Mouse (Mus musculus): ENCODE measurements at regions not wholly inside any gene's neighbourhood (a gene's known extent, or its start where the extent isn't known, plus 50 kb on each side); places are given as distances from the start of the nearest gene placed in this dataset.

- no peaks in the 10 kb centered on the region for H3K9me3 ChIP-seq (replicated peaks; ENCODE audit: low read length)
- TF ChIP-seq TBP (conservative IDR thresholded peaks at IDR 0.05; ENCODE audit: low read depth, low read length): no peak
- no peak for TF ChIP-seq JUND (conservative IDR thresholded peaks at IDR 0.05; ENCODE audit: low read depth, low read length)
- TF ChIP-seq CTCF (conservative IDR thresholded peaks at IDR 0.05 in 1 of 2, IDR thresholded peaks at IDR 0.05 in 1 of 2; ENCODE audit: low read depth in 2 of 2, low read length in 2 of 2): no peak
- no peak overlapping the region for H3K4me2 ChIP-seq (ENCODE audit: insufficient read depth, low read depth, poor library complexity, severe bottlenecking)
- H3K4me1 ChIP-seq (ENCODE audit: control insufficient read depth in 1 of 2, insufficient read depth in 2 of 2): peaks cover 2 to 5% of the 10 kb centered on the region in 2 experiments; a peak in 3 of 4 replicates
- DNase-seq (ENCODE audit: extremely low read depth): no peak
- H3K9ac ChIP-seq (ENCODE audit: insufficient read depth, low read depth): no peak overlapping the region
- dilution Hi-C loops (cut with MboI; ENCODE audit: extremely low pct_ligation_motif_present, extremely low pct_unique_long_range_greater_than_20kb, low sequenced_read_pairs) (no loop called here), in situ Hi-C loops (cut with MboI; ENCODE audit: low pct_ligation_motif_present, low pct_unique_long_range_greater_than_20kb, low sequenced_read_pairs) (no loop called here)
- H3K4me3 ChIP-seq (replicated peaks in 1 of 3; ENCODE audit: low read depth in 2 of 3, low read length in 2 of 3, poor library complexity in 1 of 3): no peak overlapping the region
- H3K36me3 ChIP-seq (replicated peaks in 1 of 2; ENCODE audit: control insufficient read depth in 1 of 2, insufficient read depth in 1 of 2, low read length in 1 of 2): no peaks in the 10 kb centered on the region
- peaks cover 21% of the 10 kb centered on the region for H3K27me3 ChIP-seq (replicated peaks)
- no peak overlapping the region for H3K27ac ChIP-seq (ENCODE audit: insufficient read depth, low read depth)
- no peaks in the 10 kb centered on the region for H3K79me2 ChIP-seq (replicated peaks; ENCODE audit: control insufficient read depth, extremely low read depth, insufficient read depth, poor library complexity, severe bottlenecking)
Measured at GRCm38 (mm10) chr4:110046270-110046651, 68.4 kb downstream of the Dmrta2 start.

DNA sequence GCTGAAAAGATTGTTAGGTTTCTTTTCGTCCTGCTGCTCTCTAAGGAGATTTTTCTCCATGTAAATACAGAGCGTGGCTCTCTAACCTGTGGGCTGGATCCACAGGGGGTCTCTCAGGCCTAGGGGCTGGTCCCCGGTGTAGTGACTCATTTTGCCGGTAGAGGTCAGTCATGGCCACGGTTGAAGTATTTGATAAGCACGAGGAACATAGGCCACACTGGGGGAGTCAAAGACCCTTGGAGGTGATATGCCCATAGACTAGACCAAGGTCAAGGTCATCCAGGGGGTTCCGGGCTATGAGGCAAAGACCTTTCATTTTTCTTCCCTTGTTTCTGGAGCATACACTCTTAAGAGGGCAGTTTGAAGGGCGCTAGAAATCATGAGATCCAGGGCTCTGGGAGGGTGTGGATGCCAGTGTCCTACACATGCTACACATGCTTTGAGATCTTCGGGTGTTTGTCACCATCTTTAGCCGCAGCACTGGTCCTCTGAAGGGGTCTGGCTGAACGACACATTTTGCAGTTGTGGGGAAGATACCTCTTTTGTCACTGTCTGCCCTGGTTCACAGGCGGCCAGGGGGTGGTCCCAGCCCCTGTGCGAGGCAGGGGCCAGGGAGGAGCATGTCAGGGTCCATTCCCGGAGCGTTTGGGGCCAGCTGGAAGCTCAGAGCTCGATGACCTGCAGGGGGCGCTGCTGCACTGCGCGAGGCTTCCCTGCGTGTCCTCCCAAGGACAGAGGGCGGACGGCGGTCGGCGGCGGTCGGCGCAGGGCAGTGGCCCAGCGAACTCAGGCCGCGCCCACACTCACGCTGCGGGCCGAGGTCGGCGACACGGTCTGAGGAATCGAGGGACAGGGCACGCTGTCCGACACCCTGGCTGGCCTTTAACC lies 72.8 kb downstream of the Dmrta2 start:
- H3K27me3 ChIP-seq (replicated peaks): peaks cover 27% of the 10 kb centered on the region
- H3K9ac ChIP-seq (ENCODE audit: insufficient read depth, low read depth): no peak overlapping the region
- H3K4me3 ChIP-seq (replicated peaks in 1 of 3; ENCODE audit: low read depth in 2 of 3, low read length in 2 of 3, poor library complexity in 1 of 3): peak overlapping the region in 1 of 3 experiments; percentile 52
- H3K79me2 ChIP-seq (replicated peaks; ENCODE audit: control insufficient read depth, extremely low read depth, insufficient read depth, poor library complexity, severe bottlenecking): no peaks in the 10 kb centered on the region
- peak overlapping the region; percentile 12 for H3K4me2 ChIP-seq (ENCODE audit: insufficient read depth, low read depth, poor library complexity, severe bottlenecking)
- peaks cover 2 to 5% of the 10 kb centered on the region in 2 experiments; a peak in 3 of 4 replicates for H3K4me1 ChIP-seq (ENCODE audit: control insufficient read depth in 1 of 2, insufficient read depth in 2 of 2)
- H3K9me3 ChIP-seq (replicated peaks; ENCODE audit: low read length): no peaks in the 10 kb centered on the region
- dilution Hi-C loops (cut with MboI; ENCODE audit: extremely low pct_ligation_motif_present, extremely low pct_unique_long_range_greater_than_20kb, low sequenced_read_pairs): no loop called here
- in situ Hi-C loops (cut with MboI; ENCODE audit: low pct_ligation_motif_present, low pct_unique_long_range_greater_than_20kb, low sequenced_read_pairs): no loop called here
- H3K36me3 ChIP-seq (replicated peaks in 1 of 2; ENCODE audit: control insufficient read depth in 1 of 2, insufficient read depth in 1 of 2, low read length in 1 of 2): no peaks in the 10 kb centered on the region
- TF ChIP-seq BHLHE40 (IDR thresholded peaks at IDR 0.05; ENCODE audit: low read depth, low read length) (no peak), TCF12 (IDR thresholded peaks at IDR 0.05; ENCODE audit: low read depth, low read length) (no peak), ELF1 (IDR thresholded peaks at IDR 0.05; ENCODE audit: low read depth, low read length) (no peak), ETS1 (conservative IDR thresholded peaks at IDR 0.05; ENCODE audit: low read depth, low read length) (no peak), RAD21 (IDR thresholded peaks at IDR 0.05; ENCODE audit: low read depth, low read length) (peak; percentile 72), CHD1 (IDR thresholded peaks at IDR 0.05; ENCODE audit: low read depth, low read length) (no peak), UBTF (IDR thresholded peaks at IDR 0.05; ENCODE audit: low read depth, low read length) (no peak), TBP (conservative IDR thresholded peaks at IDR 0.05; ENCODE audit: low read depth, low read length) (no peak), CTCF (conservative IDR thresholded peaks at IDR 0.05 in 1 of 2, IDR thresholded peaks at IDR 0.05 in 1 of 2; ENCODE audit: low read depth in 2 of 2, low read length in 2 of 2) (peak; percentile 34 to 76), MXI1 (IDR thresholded peaks at IDR 0.05; ENCODE audit: low read depth, low read length) (no peak), MAZ (IDR thresholded peaks at IDR 0.05; ENCODE audit: low read depth, low read length) (no peak), JUND (conservative IDR thresholded peaks at IDR 0.05; ENCODE audit: low read depth, low read length) (no peak), CHD2 (IDR thresholded peaks at IDR 0.05; ENCODE audit: low read length) (no peak), SMC3 (IDR thresholded peaks at IDR 0.05; ENCODE audit: low read depth, low read length) (peak; percentile 46)
- peak; percentile 51 for DNase-seq (ENCODE audit: extremely low read depth)
- H3K27ac ChIP-seq (ENCODE audit: insufficient read depth, low read depth): no peak overlapping the region
